Mouse (Mus musculus): Measurements from ENCODE around the gene Ctsh. TPM values are rescaled to one million over a fixed set of nuclear protein-coding genes. Genes with fewer than 3 reads are reported as not detected.
A peak's percentile ranks its signal among the peaks of the same experiment; 100 is the strongest.

Ctsh gene
- polyA plus RNA-seq (2012; fragmentation: generic; extraction: Trizol) = 4.0 TPM
- long read RNA-seq, experiment 1, transcript Ctsh-201 (12 exons, 1,617 nt) = major isoform, 13 of 14 reads
- long read RNA-seq, experiment 1, partial matches to known transcripts = 1 of 14 reads
- long read RNA-seq, experiment 1, other reads (novel, unspliced or antisense) = 0 of 14 reads
- long read RNA-seq, experiment 2, transcript Ctsh-201 (12 exons, 1,617 nt) = major isoform, 23 of 25 reads
- long read RNA-seq, experiment 2, partial matches to known transcripts = 1 of 25 reads
- long read RNA-seq, experiment 2, other reads (novel, unspliced or antisense) = 1 of 25 reads

DNA sequence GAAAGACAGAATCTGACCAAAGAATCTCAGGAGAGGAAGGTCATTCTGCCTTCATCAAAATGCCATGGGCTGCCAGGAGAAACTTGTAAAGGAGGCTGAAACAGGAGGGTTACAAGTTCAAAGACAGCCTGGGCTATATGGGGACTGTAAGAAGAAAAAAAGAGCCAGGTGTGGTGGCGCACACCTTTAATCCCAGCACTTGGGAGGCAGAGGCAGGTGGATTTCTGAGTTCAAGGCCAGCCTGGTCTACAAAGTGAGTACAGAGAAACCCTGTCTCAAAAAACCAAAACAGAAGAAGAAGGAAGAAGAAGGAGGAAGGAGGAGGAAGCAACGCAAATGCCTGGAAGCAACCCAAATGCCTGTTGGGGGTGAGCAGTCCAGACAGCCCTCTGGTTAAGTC, at the start of gene Ctsh:
Gene Ctsh (plus strand): TSS at position 301 of the 400 bp plus-strand sequence.
- Histone ChIP-seq H3K36me3 (ENCODE audit: control insufficient read depth, insufficient read depth) (no peaks in the 10 kb centered on the region), H3ac (ENCODE audit: control insufficient read depth, insufficient read length, low read depth) (peak within 1 kb of the TSS; percentile 45), H3K79me3 (ENCODE audit: low read depth) (no peaks in the 10 kb centered on the region), H3K27me3 (ENCODE audit: control insufficient read depth, insufficient read depth, insufficient read length) (no peaks in the 10 kb centered on the region), H3K4me3 (ENCODE audit: insufficient read depth, poor library complexity, severe bottlenecking) (no peak within 1 kb of the TSS), H3K79me2 (ENCODE audit: control insufficient read depth, insufficient read depth) (no peaks in the 10 kb centered on the region)
- TF ChIP-seq USF1 (IDR thresholded peaks at IDR 0.05; ENCODE audit: low read depth) (no peak), FOSL1 (IDR thresholded peaks at IDR 0.05; ENCODE audit: insufficient read depth, low read length, poor library complexity, severe bottlenecking) (no peak), CTCF (IDR thresholded peaks at IDR 0.05; ENCODE audit: control insufficient read depth, insufficient read depth, insufficient read length) (no peak), MYOD1 (IDR thresholded peaks at IDR 0.05; ENCODE audit: control insufficient read depth, insufficient read length, low read depth) (no peak), MYOG (IDR thresholded peaks at IDR 0.05; ENCODE audit: control insufficient read depth, extremely low read depth, insufficient read length) (no peak), CEBPB (IDR thresholded peaks at IDR 0.05; ENCODE audit: low read depth) (no peak), MAX (IDR thresholded peaks at IDR 0.05) (no peak)

DNA sequence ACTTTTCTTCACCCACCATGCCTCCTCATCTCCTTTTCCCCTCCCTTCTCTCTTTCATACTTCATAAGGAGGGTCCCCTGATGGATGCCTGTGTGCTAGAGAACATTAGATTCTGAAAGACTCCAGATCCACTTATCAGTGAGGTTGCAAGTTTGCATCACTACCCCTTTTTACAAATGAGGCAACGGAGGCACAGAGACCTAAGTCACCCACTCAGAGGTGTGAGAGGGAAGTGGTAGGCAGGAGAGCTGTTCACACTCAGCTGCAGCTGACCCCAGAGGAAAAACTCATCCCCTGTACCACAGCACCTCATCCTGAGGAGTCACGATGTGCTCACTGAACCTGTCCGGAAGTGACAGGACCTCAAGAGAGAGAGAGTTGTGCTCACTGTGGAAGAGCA, 47.5 kb upstream of the Ctsh start:
- H3ac ChIP-seq (ENCODE audit: control insufficient read depth, insufficient read length, low read depth) = no peak overlapping the region
- H3K79me2 ChIP-seq (ENCODE audit: control insufficient read depth, insufficient read depth) = no peaks in the 10 kb centered on the region
- TF ChIP-seq CTCF (IDR thresholded peaks at IDR 0.05; ENCODE audit: control insufficient read depth, insufficient read depth, insufficient read length) = no peak
- no peak for TF ChIP-seq FOSL1 (IDR thresholded peaks at IDR 0.05; ENCODE audit: insufficient read depth, low read length, poor library complexity, severe bottlenecking)
- no peak for TF ChIP-seq MYOD1 (IDR thresholded peaks at IDR 0.05; ENCODE audit: control insufficient read depth, insufficient read length, low read depth)
- no peak for TF ChIP-seq CEBPB (IDR thresholded peaks at IDR 0.05; ENCODE audit: low read depth)
- TF ChIP-seq USF1 (IDR thresholded peaks at IDR 0.05; ENCODE audit: low read depth) = no peak
- TF ChIP-seq MYOG (IDR thresholded peaks at IDR 0.05; ENCODE audit: control insufficient read depth, extremely low read depth, insufficient read length) = no peak
- TF ChIP-seq MAX (IDR thresholded peaks at IDR 0.05) = no peak
- no peaks in the 10 kb centered on the region for H3K79me3 ChIP-seq (ENCODE audit: low read depth)
- no peak overlapping the region for H3K4me3 ChIP-seq (ENCODE audit: insufficient read depth, poor library complexity, severe bottlenecking)
- no peaks in the 10 kb centered on the region for H3K36me3 ChIP-seq (ENCODE audit: control insufficient read depth, insufficient read depth)
- no peaks in the 10 kb centered on the region for H3K27me3 ChIP-seq (ENCODE audit: control insufficient read depth, insufficient read depth, insufficient read length)

DNA sequence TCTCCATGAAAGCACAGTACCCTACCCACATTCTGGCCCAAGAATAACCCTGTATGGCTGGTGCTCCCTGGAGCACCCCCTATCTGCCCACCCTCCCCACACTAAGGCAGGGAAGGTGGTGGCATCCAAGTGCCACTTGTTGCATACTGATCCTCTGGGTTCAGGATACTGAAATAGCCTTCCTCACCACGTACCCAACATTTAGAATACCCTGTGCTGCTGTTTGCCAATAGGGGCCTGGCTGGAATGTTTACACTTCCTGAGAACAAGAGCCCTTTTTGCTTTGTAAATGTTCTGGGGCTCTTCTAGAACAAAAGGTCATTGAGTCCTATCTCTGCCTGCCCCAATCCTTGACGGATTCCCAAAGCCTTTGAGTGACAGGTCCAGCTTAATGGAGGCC, 46.9 kb upstream of the Ctsh start:
- no peak overlapping the region for H3ac ChIP-seq (ENCODE audit: control insufficient read depth, insufficient read length, low read depth)
- no peaks in the 10 kb centered on the region for H3K36me3 ChIP-seq (ENCODE audit: control insufficient read depth, insufficient read depth)
- H3K27me3 ChIP-seq (ENCODE audit: control insufficient read depth, insufficient read depth, insufficient read length) = no peaks in the 10 kb centered on the region
- H3K4me3 ChIP-seq (ENCODE audit: insufficient read depth, poor library complexity, severe bottlenecking) = no peak overlapping the region
- no peaks in the 10 kb centered on the region for H3K79me2 ChIP-seq (ENCODE audit: control insufficient read depth, insufficient read depth)
- H3K79me3 ChIP-seq (ENCODE audit: low read depth) = no peaks in the 10 kb centered on the region
- TF ChIP-seq MYOG (IDR thresholded peaks at IDR 0.05; ENCODE audit: control insufficient read depth, extremely low read depth, insufficient read length) (no peak), MYOD1 (IDR thresholded peaks at IDR 0.05; ENCODE audit: control insufficient read depth, insufficient read length, low read depth) (no peak), CEBPB (IDR thresholded peaks at IDR 0.05; ENCODE audit: low read depth) (no peak), FOSL1 (IDR thresholded peaks at IDR 0.05; ENCODE audit: insufficient read depth, low read length, poor library complexity, severe bottlenecking) (no peak), CTCF (IDR thresholded peaks at IDR 0.05; ENCODE audit: control insufficient read depth, insufficient read depth, insufficient read length) (no peak), MAX (IDR thresholded peaks at IDR 0.05) (no peak), USF1 (IDR thresholded peaks at IDR 0.05; ENCODE audit: low read depth) (no peak)

DNA sequence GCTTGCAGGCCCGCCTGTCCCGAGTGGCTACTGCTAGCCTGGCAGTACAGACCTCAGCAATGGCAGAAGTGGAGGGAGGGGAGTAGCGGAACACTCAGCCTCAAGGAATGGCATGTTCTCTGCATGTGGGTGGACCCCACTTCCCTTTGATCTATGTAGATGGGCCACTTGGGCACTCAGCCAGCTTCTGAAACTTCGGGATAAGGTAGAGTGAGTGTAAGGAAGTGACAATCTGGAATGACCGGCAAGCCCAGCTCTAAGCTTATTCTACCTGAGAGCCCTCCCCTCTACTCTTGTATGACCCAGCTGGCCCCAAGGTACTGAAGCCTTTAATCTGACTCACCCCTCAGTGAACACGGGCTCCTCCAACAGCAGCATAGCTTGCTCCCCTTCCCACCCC, 45.8 kb upstream of the Ctsh start:
- no peak overlapping the region for H3ac ChIP-seq (ENCODE audit: control insufficient read depth, insufficient read length, low read depth)
- H3K79me3 ChIP-seq (ENCODE audit: low read depth) = no peaks in the 10 kb centered on the region
- no peaks in the 10 kb centered on the region for H3K36me3 ChIP-seq (ENCODE audit: control insufficient read depth, insufficient read depth)
- no peaks in the 10 kb centered on the region for H3K79me2 ChIP-seq (ENCODE audit: control insufficient read depth, insufficient read depth)
- no peaks in the 10 kb centered on the region for H3K27me3 ChIP-seq (ENCODE audit: control insufficient read depth, insufficient read depth, insufficient read length)
- TF ChIP-seq CEBPB (IDR thresholded peaks at IDR 0.05; ENCODE audit: low read depth) (no peak), MYOD1 (IDR thresholded peaks at IDR 0.05; ENCODE audit: control insufficient read depth, insufficient read length, low read depth) (no peak), USF1 (IDR thresholded peaks at IDR 0.05; ENCODE audit: low read depth) (no peak), CTCF (IDR thresholded peaks at IDR 0.05; ENCODE audit: control insufficient read depth, insufficient read depth, insufficient read length) (no peak), MAX (IDR thresholded peaks at IDR 0.05) (no peak), FOSL1 (IDR thresholded peaks at IDR 0.05; ENCODE audit: insufficient read depth, low read length, poor library complexity, severe bottlenecking) (no peak), MYOG (IDR thresholded peaks at IDR 0.05; ENCODE audit: control insufficient read depth, extremely low read depth, insufficient read length) (no peak)
- no peak overlapping the region for H3K4me3 ChIP-seq (ENCODE audit: insufficient read depth, poor library complexity, severe bottlenecking)

DNA sequence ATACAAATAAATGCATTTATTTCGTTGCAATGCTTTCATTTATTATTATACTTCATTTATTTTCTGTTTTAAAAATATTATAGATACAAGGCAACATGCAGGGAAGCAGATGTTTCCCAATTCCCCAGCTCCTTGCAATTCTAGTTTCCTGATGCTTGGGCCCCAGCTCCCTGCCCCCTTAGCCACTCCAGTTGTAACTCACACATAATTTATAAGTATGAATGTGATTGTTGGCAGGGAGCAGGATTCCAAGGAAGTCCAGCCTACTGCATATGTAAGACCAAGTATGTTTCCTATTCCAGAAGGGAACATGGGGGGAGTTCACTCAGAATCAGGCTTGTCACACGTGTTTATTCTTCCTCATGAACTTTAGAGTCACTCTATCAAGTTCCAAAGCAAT, 42.1 kb upstream of the Ctsh start:
- Histone ChIP-seq H3K27me3 (ENCODE audit: control insufficient read depth, insufficient read depth, insufficient read length) (no peaks in the 10 kb centered on the region), H3K4me3 (ENCODE audit: insufficient read depth, poor library complexity, severe bottlenecking) (no peak overlapping the region), H3K36me3 (ENCODE audit: control insufficient read depth, insufficient read depth) (no peaks in the 10 kb centered on the region), H3K79me3 (ENCODE audit: low read depth) (no peaks in the 10 kb centered on the region), H3ac (ENCODE audit: control insufficient read depth, insufficient read length, low read depth) (no peak overlapping the region), H3K79me2 (ENCODE audit: control insufficient read depth, insufficient read depth) (no peaks in the 10 kb centered on the region)
- no peak for TF ChIP-seq USF1 (IDR thresholded peaks at IDR 0.05; ENCODE audit: low read depth)
- TF ChIP-seq MYOD1 (IDR thresholded peaks at IDR 0.05; ENCODE audit: control insufficient read depth, insufficient read length, low read depth) = no peak
- no peak for TF ChIP-seq MAX (IDR thresholded peaks at IDR 0.05)
- no peak for TF ChIP-seq CEBPB (IDR thresholded peaks at IDR 0.05; ENCODE audit: low read depth)
- no peak for TF ChIP-seq FOSL1 (IDR thresholded peaks at IDR 0.05; ENCODE audit: insufficient read depth, low read length, poor library complexity, severe bottlenecking)
- TF ChIP-seq CTCF (IDR thresholded peaks at IDR 0.05; ENCODE audit: control insufficient read depth, insufficient read depth, insufficient read length) = no peak
- no peak for TF ChIP-seq MYOG (IDR thresholded peaks at IDR 0.05; ENCODE audit: control insufficient read depth, extremely low read depth, insufficient read length)
